Mouse (Mus musculus) thymus, adult 2 months (tissue): Measurements from ENCODE around the gene Trip13. TPM values are rescaled to one million over a fixed set of nuclear protein-coding genes. Genes with fewer than 3 reads are reported as not detected.

Experiments used
- DNase-seq: peaks from one replicate; pipeline ENCODE4 v3.0.0; 2021
- H3K27ac ChIP-seq: fragments of 200-500 bp; 2 replicates; pipeline ENCODE4 v1.5.1; 2012; ENCODE audit warnings: low read length, control low read depth; ENCODE audit not compliant: control insufficient read depth, insufficient read depth
- H3K27me3 ChIP-seq: fragments of 200-500 bp; 2 replicates; pipeline ENCODE4 v1.6.1; 2012; ENCODE audit warnings: mild to moderate bottlenecking, low read length, moderate library complexity, mixed read lengths; ENCODE audit not compliant: control insufficient read depth, insufficient read depth
- H3K36me3 ChIP-seq: fragments of 200-500 bp; 2 replicates; pipeline ENCODE4 v1.6.1; 2012; ENCODE audit warnings: mild to moderate bottlenecking, low read length, moderate library complexity; ENCODE audit not compliant: control insufficient read depth, insufficient read depth
- H3K4me1 ChIP-seq: fragments of 200-500 bp; replicated peaks from 2 replicates; pipeline ENCODE4 v1.6.1; 2012; ENCODE audit warnings: low read length; ENCODE audit not compliant: control insufficient read depth, insufficient read depth
- H3K4me3 ChIP-seq: fragments of 200-500 bp; 2 replicates; pipeline ENCODE4 v1.5.1; 2012; ENCODE audit warnings: mild to moderate bottlenecking, low read length, control low read depth, moderate library complexity; ENCODE audit not compliant: control insufficient read depth, insufficient read depth
- CTCF ChIP-seq: fragments of 200-500 bp; IDR thresholded peaks from 2 replicates; pipeline ENCODE4 v1.5.1; 2012; ENCODE audit warnings: mild to moderate bottlenecking, control low read depth, low read length, moderate library complexity, borderline replicate concordance; ENCODE audit not compliant: control insufficient read depth, poor library complexity, insufficient read depth; ENCODE audit errors: extremely low read depth
- POLR2A ChIP-seq: fragments of 200-500 bp; IDR thresholded peaks from 2 replicates; pipeline ENCODE4 v1.6.1; 2012; ENCODE audit warnings: mild to moderate bottlenecking, low read length, control low read depth, moderate library complexity; ENCODE audit not compliant: control insufficient read depth, poor library complexity, insufficient read depth; ENCODE audit errors: extremely low read depth
- WGBS: fragments of 180-500 bp; shearing (Covaris S2); methylation state at CpG from one replicate; pipeline ENCODE4 v1.1.7; 2018; 5-methylcytosine and 5-hydroxymethylcytosine counted together
- polyA plus RNA-seq: library from polyadenylated mRNA; depleted of rRNA; stranded (reverse); fragments of >200 nt; gene quantifications from 2 replicates; pipeline ENCODE4 v1.2.3, GENCODE M21; 2012; rRNA removed

The Trip13 gene
- 3.7 and 4.9 TPM in 2 replicates for polyA plus RNA-seq

- Histone ChIP-seq H3K4me1 (peaks cover 11% of the 10 kb centered on the region), H3K4me3 (peak within 1 kb of the TSS; percentile 78), H3K27ac (peak within 1 kb of the TSS; percentile 72), H3K36me3 (peaks cover 11% of the 10 kb centered on the region), H3K27me3 (no peaks in the 10 kb centered on the region)
- TF ChIP-seq CTCF (no peak), POLR2A (0 out of 2 replicates have a peak, but pooled peaks have one; percentile 34)
- DNase-seq = peak; percentile 94
- WGBS = under 1% methylated on average over 82 of the region's 82 CpGs
Measured at GRCm38 (mm10) chr13:73937321-73938176, at the start of gene Trip13, which contains the start of gene Brd9. Trip13 (minus strand) TSS chr13:73937784. Brd9 (plus strand) TSS chr13:73937811.

DNA sequence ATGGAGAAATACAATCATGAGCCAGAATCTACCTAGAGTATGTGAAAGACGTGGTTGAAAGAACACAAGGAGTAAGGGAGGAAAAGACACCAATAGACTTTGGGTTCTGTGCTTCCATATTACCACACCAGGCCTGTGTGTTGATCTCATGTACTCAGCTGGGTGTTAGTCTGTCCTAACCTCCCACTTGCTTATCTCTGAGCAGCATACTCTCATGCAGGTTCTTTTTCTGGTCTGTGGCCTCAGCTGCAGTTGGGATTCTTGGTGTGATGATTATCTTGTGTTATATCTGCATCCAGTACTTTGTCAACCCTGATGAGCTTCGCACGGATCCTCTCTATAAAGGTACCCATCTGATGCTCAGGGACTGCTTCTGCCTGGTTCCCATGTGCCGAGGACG lies 39.4 kb upstream of the Trip13 start:
- H3K27ac ChIP-seq = no peak overlapping the region
- no peaks in the 10 kb centered on the region for H3K27me3 ChIP-seq
- 94% methylated on average over 5 of the region's 5 CpGs for WGBS
- no peaks in the 10 kb centered on the region for H3K4me1 ChIP-seq
- no peaks in the 10 kb centered on the region for H3K36me3 ChIP-seq
- no peak overlapping the region for H3K4me3 ChIP-seq
- no peak for DNase-seq
- TF ChIP-seq CTCF (no peak), POLR2A (no peak)

DNA sequence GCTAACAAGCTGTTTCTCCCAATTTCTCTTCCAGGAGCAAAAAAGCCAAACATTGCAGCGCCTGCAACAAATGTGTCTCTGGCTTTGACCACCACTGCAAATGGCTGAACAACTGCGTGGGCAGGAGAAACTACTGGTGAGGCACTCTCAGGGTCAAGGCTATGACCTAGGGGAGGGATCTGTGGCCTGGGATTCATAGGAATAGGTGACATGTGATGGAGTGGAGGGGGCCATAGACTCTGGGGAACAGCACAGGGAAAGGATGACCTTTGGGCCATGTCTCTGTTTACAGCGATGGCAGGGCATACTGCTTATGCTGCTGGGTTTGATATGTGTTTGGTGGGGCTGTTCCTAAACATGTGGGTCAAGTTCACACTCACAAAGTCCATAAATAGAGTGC lies 36.9 kb upstream of the Trip13 start:
- H3K27ac ChIP-seq = no peak overlapping the region
- H3K27me3 ChIP-seq = no peaks in the 10 kb centered on the region
- H3K4me1 ChIP-seq = no peaks in the 10 kb centered on the region
- WGBS = 93% methylated on average over 3 of the region's 3 CpGs
- H3K36me3 ChIP-seq = no peaks in the 10 kb centered on the region
- no peak for TF ChIP-seq CTCF
- no peak for TF ChIP-seq POLR2A
- no peak overlapping the region for H3K4me3 ChIP-seq
- DNase-seq = no peak

DNA sequence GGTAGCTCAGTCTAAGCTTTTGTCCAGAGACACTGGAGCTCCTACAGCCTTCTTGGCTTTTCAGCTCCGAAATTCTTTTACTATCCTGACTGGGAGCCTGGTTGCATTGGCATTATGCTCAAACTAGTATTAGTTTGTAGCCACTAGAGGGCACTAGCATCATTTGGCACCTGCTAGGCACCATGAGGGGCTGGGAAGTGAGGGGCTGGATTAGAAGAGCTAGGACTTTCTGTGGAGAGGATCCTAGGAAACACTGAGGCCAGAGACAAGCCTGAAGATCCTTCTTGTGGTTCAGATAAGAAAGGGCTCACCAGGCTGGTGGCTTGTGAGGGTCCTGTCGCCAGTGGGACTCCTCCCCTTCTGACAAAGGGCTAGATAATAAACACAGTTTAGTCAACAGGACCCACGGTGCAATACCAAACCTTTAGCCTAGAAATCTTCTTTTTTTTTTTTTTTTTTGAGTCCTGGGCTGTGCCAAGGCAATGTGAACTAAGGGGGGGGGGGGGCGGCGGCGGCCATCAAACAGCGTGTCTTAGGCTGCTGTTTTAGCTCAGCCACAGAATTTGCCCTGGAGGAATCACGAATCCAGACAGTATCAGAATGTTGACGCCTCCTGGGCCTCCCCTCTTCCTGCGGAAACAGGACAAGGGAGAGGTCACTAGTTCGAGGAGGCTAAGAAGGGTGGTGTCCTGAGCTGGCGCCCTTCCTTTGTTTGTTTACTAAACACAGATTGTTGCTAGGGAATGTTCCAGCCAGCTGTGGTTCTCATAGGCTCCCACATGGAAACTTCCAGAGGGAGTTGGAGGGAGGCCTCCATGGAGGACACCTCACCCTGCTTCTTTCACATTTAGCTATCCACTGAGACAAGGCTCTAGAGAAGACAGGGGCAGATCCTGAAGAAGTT lies 33.2 kb upstream of the Trip13 start:
- Histone ChIP-seq H3K27ac (no peak overlapping the region), H3K27me3 (no peaks in the 10 kb centered on the region), H3K4me1 (no peaks in the 10 kb centered on the region), H3K4me3 (no peak overlapping the region), H3K36me3 (no peaks in the 10 kb centered on the region)
- TF ChIP-seq POLR2A (no peak), CTCF (no peak; the same call in 1 of the 2 replicates)
- 42% methylated on average over 12 of the region's 12 CpGs for WGBS
- peak; percentile 25 for DNase-seq

DNA sequence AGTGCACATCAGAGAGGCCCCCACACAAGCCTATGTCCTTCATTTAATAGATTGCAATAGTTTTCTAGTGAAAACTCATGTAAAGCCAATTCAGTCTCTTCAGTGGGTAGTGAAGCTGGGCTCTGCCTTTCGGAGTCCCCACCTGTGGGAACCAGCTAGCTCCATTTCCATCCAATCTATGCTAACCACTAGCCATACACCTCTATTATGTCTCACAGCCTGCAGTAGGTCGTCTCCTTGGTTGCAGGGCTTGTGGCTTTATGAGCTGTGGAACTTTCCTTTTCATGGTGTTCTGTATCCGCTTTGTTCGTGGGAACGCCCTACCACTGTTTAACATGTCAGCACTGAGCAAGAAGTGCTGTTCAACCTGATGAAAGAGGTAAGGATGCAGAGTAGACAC lies 26.0 kb upstream of the Trip13 start, which contains the start of gene Zdhhc11:
Zdhhc11 (plus strand) TSS at position 301 of the 400 bp plus-strand sequence.
- Histone ChIP-seq H3K4me1 (no peaks in the 10 kb centered on the region), H3K4me3 (no peak within 1 kb of the TSS), H3K27me3 (no peaks in the 10 kb centered on the region), H3K36me3 (peaks cover 18% of the 10 kb centered on the region), H3K27ac (no peak within 1 kb of the TSS)
- TF ChIP-seq CTCF (no peak), POLR2A (no peak)
- WGBS = 89% methylated on average over 5 of the region's 5 CpGs
- no peak for DNase-seq

- WGBS = 99% methylated on average over 4 of the region's 4 CpGs
- DNase-seq = no peak
Measured at GRCm38 (mm10) chr13:73961177-73961576, 23.6 kb upstream of the Trip13 start.

More at GRCm38 (mm10) chr13:73961177-73961576, 23.6 kb upstream of the Trip13 start:
- Histone ChIP-seq H3K36me3 (peaks cover 39% of the 10 kb centered on the region), H3K4me3 (no peak overlapping the region), H3K4me1 (no peaks in the 10 kb centered on the region), H3K27ac (no peak overlapping the region), H3K27me3 (no peaks in the 10 kb centered on the region)
- TF ChIP-seq POLR2A (no peak), CTCF (no peak)
